Mouse (Mus musculus): Measurements from ENCODE around the gene Mboat2. TPM values are rescaled to one million over a fixed set of nuclear protein-coding genes. Genes with fewer than 3 reads are reported as not detected.

Mboat2 gene
- total and polyA plus RNA-seq, 3 experiments, result 0.20 to 1.6 (median 0.98) TPM

DNA sequence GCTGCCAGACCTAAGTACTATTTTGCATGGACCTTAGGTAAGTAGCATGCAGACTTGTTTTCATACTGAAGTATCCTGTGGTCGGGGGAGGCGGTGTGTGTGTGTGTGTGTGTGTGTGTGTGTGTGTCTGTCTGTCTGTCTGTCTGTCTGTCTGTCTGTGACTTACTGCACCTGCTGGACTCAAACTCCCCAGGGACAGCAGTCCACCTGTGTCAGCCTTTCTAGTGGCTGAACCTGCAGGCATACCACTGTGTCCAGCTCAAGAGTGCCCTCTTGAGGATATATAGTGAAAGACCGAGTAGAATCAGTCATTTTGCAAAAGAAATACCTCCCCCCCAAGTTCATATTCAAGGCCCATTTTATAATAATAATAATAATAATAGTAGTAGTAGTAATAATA lies 117.7 kb downstream of the Mboat2 start:
- no peak overlapping the region for H3K4me3 ChIP-seq (ENCODE audit: low read depth, low read length)
- peak; percentile 68 for DNase-seq (ENCODE audit: low spot score)
- H3K4me1 ChIP-seq (ENCODE audit: insufficient read depth, low read depth, low read length), result peaks cover 15% of the 10 kb centered on the region
- TF ChIP-seq GATA2 (IDR thresholded peaks at IDR 0.05; ENCODE audit: borderline replicate concordance, low read depth, low read length) (no peak), POLR2AphosphoS5 (IDR thresholded peaks at IDR 0.05; ENCODE audit: insufficient replicate concordance, low read depth, low read length) (no peak), TAL1 (conservative IDR thresholded peaks at IDR 0.05; ENCODE audit: low read depth, low read length) (no peak), GATA1 (IDR thresholded peaks at IDR 0.05; ENCODE audit: borderline replicate concordance, low read length) (no peak), CTCF (IDR thresholded peaks at IDR 0.05; ENCODE audit: low read depth, low read length) (0 out of 2 replicates have a peak, but pooled peaks have one; percentile 33)
- ATAC-seq (ENCODE audit: extremely low read depth, insufficient number of reproducible peaks, low FRiP score, poor library complexity, severe bottlenecking), result no peak
- peaks cover 57% of the 10 kb centered on the region for H3K36me3 ChIP-seq (replicated peaks)
- H3K27me3 ChIP-seq (ENCODE audit: insufficient read depth, low read length), result no peaks in the 10 kb centered on the region
- no peaks in the 10 kb centered on the region for H3K9me3 ChIP-seq (replicated peaks)

DNA sequence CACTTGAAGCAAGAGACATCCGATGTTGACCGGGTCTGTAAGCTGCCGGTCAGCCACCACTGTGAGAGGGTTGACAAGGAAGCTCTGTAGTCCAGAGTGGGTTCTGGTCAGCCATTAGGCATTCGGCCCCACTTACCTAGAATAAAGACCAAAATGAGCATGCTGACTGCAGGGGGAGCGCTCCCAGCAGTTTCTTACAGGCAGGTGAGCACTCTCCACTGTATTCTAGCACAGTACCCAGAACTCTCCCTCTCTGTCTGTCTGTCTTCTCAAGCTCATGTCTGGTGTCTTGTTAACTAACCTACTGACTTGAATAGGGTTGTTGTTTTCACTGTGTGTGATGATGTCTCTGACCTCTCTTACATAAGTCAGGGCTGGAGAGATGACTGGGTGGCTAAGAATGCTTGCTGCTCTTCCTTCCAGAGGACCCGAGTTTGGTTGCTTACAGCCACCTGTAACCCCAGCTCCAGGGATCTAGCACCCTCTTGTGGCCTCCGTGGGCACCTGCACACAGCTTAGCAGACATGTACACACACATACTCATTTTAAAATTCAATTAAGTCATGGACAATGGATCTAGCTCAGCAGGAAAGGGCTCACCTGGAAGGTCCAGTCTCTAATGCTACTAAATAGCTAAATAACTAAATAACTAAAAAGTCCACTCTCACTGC lies 119.8 kb downstream of the Mboat2 start:
- DNase-seq (ENCODE audit: low spot score), result no peak
- no peak overlapping the region for H3K4me3 ChIP-seq (ENCODE audit: low read depth, low read length)
- no peaks in the 10 kb centered on the region for H3K27me3 ChIP-seq (ENCODE audit: insufficient read depth, low read length)
- TF ChIP-seq TAL1 (conservative IDR thresholded peaks at IDR 0.05; ENCODE audit: low read depth, low read length) (no peak), POLR2AphosphoS5 (IDR thresholded peaks at IDR 0.05; ENCODE audit: insufficient replicate concordance, low read depth, low read length) (no peak), GATA2 (IDR thresholded peaks at IDR 0.05; ENCODE audit: borderline replicate concordance, low read depth, low read length) (no peak), CTCF (IDR thresholded peaks at IDR 0.05; ENCODE audit: low read depth, low read length) (peak; percentile 49), GATA1 (IDR thresholded peaks at IDR 0.05; ENCODE audit: borderline replicate concordance, low read length) (no peak)
- no peak for ATAC-seq (ENCODE audit: extremely low read depth, insufficient number of reproducible peaks, low FRiP score, poor library complexity, severe bottlenecking)
- no peaks in the 10 kb centered on the region for H3K9me3 ChIP-seq (replicated peaks)
- peaks cover 65% of the 10 kb centered on the region for H3K36me3 ChIP-seq (replicated peaks)
- peaks cover 5% of the 10 kb centered on the region for H3K4me1 ChIP-seq (ENCODE audit: insufficient read depth, low read depth, low read length)

DNA sequence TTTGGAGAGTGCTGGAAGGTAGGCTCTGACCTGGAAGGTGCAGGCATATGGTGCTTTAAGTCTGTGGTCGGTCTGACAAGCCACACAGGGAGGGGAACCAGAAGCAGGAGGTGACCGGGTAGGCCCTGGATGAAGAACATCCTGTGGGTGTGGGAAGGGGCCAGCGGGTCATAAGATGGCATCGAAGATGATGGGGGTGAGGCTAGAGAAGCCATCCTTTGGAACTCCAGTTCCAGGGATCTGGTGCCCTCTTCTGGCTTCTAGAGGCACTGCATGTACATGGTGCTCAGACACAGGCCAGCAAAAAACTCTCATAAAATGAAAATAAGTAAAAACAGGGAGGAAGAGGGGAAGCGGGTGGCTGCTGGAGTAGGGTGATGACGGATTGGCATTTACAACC lies 121.5 kb downstream of the Mboat2 start:
- H3K9me3 ChIP-seq (replicated peaks), result no peaks in the 10 kb centered on the region
- peaks cover 61% of the 10 kb centered on the region for H3K36me3 ChIP-seq (replicated peaks)
- H3K4me1 ChIP-seq (ENCODE audit: insufficient read depth, low read depth, low read length), result peaks cover 5% of the 10 kb centered on the region
- TF ChIP-seq GATA1 (IDR thresholded peaks at IDR 0.05; ENCODE audit: borderline replicate concordance, low read length) (no peak), GATA2 (IDR thresholded peaks at IDR 0.05; ENCODE audit: borderline replicate concordance, low read depth, low read length) (no peak), TAL1 (conservative IDR thresholded peaks at IDR 0.05; ENCODE audit: low read depth, low read length) (no peak), CTCF (IDR thresholded peaks at IDR 0.05; ENCODE audit: low read depth, low read length) (peak; percentile 79), POLR2AphosphoS5 (IDR thresholded peaks at IDR 0.05; ENCODE audit: insufficient replicate concordance, low read depth, low read length) (no peak)
- no peak for DNase-seq (ENCODE audit: low spot score)
- H3K4me3 ChIP-seq (ENCODE audit: low read depth, low read length), result no peak overlapping the region
- ATAC-seq (ENCODE audit: extremely low read depth, insufficient number of reproducible peaks, low FRiP score, poor library complexity, severe bottlenecking), result 0 out of 2 replicates have a peak, but pooled peaks have one; percentile 56
- H3K27me3 ChIP-seq (ENCODE audit: insufficient read depth, low read length), result no peaks in the 10 kb centered on the region

DNA sequence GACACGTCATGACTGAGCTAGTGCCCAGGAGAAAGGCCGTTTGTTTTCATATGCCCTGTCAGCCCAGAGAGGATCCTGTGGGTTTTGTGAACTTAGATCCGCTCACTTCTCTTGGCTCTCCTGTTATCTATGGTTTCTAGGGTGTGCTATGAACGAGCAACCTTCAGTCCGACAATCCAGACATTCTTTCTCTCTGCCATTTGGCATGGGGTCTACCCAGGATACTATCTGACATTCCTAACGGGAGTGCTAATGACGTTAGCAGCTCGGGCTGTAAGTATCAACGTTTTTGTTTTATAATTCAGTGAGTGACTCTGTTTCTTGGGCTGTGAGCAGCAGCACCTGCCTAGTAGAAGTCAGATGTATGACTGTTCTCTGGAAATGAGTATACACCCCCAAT lies 124.5 kb downstream of the Mboat2 start:
- TF ChIP-seq TAL1 (conservative IDR thresholded peaks at IDR 0.05; ENCODE audit: low read depth, low read length) (no peak), POLR2AphosphoS5 (IDR thresholded peaks at IDR 0.05; ENCODE audit: insufficient replicate concordance, low read depth, low read length) (no peak), GATA2 (IDR thresholded peaks at IDR 0.05; ENCODE audit: borderline replicate concordance, low read depth, low read length) (no peak), CTCF (IDR thresholded peaks at IDR 0.05; ENCODE audit: low read depth, low read length) (no peak), GATA1 (IDR thresholded peaks at IDR 0.05; ENCODE audit: borderline replicate concordance, low read length) (no peak)
- H3K4me1 ChIP-seq (ENCODE audit: insufficient read depth, low read depth, low read length), result no peaks in the 10 kb centered on the region
- no peaks in the 10 kb centered on the region for H3K9me3 ChIP-seq (replicated peaks)
- no peak for ATAC-seq (ENCODE audit: extremely low read depth, insufficient number of reproducible peaks, low FRiP score, poor library complexity, severe bottlenecking)
- no peaks in the 10 kb centered on the region for H3K27me3 ChIP-seq (ENCODE audit: insufficient read depth, low read length)
- DNase-seq (ENCODE audit: low spot score), result no peak
- H3K4me3 ChIP-seq (ENCODE audit: low read depth, low read length), result no peak overlapping the region
- peaks cover 63% of the 10 kb centered on the region for H3K36me3 ChIP-seq (replicated peaks)

DNA sequence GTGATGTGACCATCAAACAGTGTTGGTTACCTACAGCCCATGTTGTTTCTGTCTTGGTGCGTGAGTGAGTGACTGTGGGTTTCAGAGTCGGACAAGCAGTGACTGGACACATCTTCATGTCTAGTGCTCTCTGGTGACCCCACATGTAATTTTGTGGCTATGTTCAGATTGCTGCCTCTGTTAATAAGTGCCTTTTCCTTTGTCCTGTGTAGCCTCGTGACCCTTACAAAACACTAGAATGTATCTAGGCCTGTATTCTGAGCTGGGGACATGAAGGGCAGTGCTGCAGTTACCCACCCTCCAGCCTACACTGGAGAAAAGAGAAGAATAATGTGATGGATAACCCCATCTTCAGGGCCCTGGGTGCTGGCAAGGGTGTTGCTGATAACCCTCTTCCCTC lies 127.8 kb downstream of the Mboat2 start:
- Histone ChIP-seq H3K27me3 (ENCODE audit: insufficient read depth, low read length) (no peaks in the 10 kb centered on the region), H3K9me3 (replicated peaks) (no peaks in the 10 kb centered on the region), H3K4me1 (ENCODE audit: insufficient read depth, low read depth, low read length) (peaks cover 15% of the 10 kb centered on the region), H3K4me3 (ENCODE audit: low read depth, low read length) (no peak overlapping the region), H3K36me3 (replicated peaks) (peaks cover 45% of the 10 kb centered on the region)
- TF ChIP-seq TAL1 (conservative IDR thresholded peaks at IDR 0.05; ENCODE audit: low read depth, low read length) (no peak), CTCF (IDR thresholded peaks at IDR 0.05; ENCODE audit: low read depth, low read length) (no peak), GATA2 (IDR thresholded peaks at IDR 0.05; ENCODE audit: borderline replicate concordance, low read depth, low read length) (no peak), GATA1 (IDR thresholded peaks at IDR 0.05; ENCODE audit: borderline replicate concordance, low read length) (no peak), POLR2AphosphoS5 (IDR thresholded peaks at IDR 0.05; ENCODE audit: insufficient replicate concordance, low read depth, low read length) (no peak)
- DNase-seq (ENCODE audit: low spot score) (no peak), ATAC-seq (ENCODE audit: extremely low read depth, insufficient number of reproducible peaks, low FRiP score, poor library complexity, severe bottlenecking) (no peak)

DNA sequence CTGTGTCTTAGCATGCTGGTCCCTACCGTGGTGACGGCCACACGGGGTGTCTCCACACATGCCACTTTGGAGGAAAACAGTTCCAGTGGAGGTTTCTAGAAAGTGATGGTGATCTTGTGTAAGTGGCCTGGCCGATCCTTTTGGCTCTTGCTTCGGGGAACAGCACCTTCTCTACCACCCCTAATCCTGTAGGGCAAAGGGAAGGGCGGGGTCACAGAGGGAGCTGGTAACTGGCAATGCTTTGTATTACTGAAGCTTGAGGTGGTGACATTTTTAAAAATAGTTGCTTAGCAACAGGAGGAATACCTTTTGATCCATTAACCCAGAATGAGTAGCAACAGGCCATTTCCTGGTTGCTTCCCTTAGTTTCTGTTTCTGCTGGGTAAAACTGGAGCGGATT lies 131.1 kb downstream of the Mboat2 start:
- no peak for ATAC-seq (ENCODE audit: extremely low read depth, insufficient number of reproducible peaks, low FRiP score, poor library complexity, severe bottlenecking)
- Histone ChIP-seq H3K4me1 (ENCODE audit: insufficient read depth, low read depth, low read length) (peaks cover 24% of the 10 kb centered on the region), H3K27me3 (ENCODE audit: insufficient read depth, low read length) (no peaks in the 10 kb centered on the region), H3K4me3 (ENCODE audit: low read depth, low read length) (no peak overlapping the region), H3K36me3 (replicated peaks) (peaks cover 25% of the 10 kb centered on the region), H3K9me3 (replicated peaks) (no peaks in the 10 kb centered on the region)
- DNase-seq (ENCODE audit: low spot score), result no peak
- TF ChIP-seq GATA2 (IDR thresholded peaks at IDR 0.05; ENCODE audit: borderline replicate concordance, low read depth, low read length) (no peak), POLR2AphosphoS5 (IDR thresholded peaks at IDR 0.05; ENCODE audit: insufficient replicate concordance, low read depth, low read length) (no peak), CTCF (IDR thresholded peaks at IDR 0.05; ENCODE audit: low read depth, low read length) (no peak), GATA1 (IDR thresholded peaks at IDR 0.05; ENCODE audit: borderline replicate concordance, low read length) (no peak), TAL1 (conservative IDR thresholded peaks at IDR 0.05; ENCODE audit: low read depth, low read length) (no peak)
